Mouse (Mus musculus) testis, adult 10 weeks (tissue): ENCODE measurements around the gene Mybpc2. TPM values are rescaled to one million over a fixed set of nuclear protein-coding genes. Genes with fewer than 3 reads are reported as not detected.

Experiments used
- polyA plus RNA-seq: library from polyadenylated mRNA; stranded (reverse); fragments of 350-450 nt; fragmentation: Illumina TruSeq; extraction: RNeasy Lipid Tissue Mini Kit (QIAGEN cat#74804); gene quantifications from one replicate; pipeline ENCODE4 v1.2.3, GENCODE M21; 2014; ENCODE audit warnings: low read depth, low replicate concordance

Mybpc2 gene
- not detected for polyA plus RNA-seq

GRCm38 (mm10) chr7:44524502-44524901 is at the start of gene Mybpc2:
Gene Mybpc2, minus strand, starts transcription at chr7:44524656.

GRCm38 (mm10) chr7:44572213-44572701 is 47.8 kb upstream of the Mybpc2 start, which contains the start of gene Napsa:
Gene Napsa, plus strand, starts transcription at chr7:44572380.

GRCm38 (mm10) chr7:44553826-44554225 is 29.4 kb upstream of the Mybpc2 start, which contains the start of gene Nr1h2:
Gene Nr1h2, minus strand, starts transcription at chr7:44553951.

GRCm38 (mm10) chr7:44548497-44549087 is 24.1 kb upstream of the Mybpc2 start, which contains the start of gene Pold1:
Gene Pold1, minus strand, starts transcription at chr7:44548849.

GRCm38 (mm10) chr7:44531946-44532732 is 7.7 kb upstream of the Mybpc2 start, which contains the start of gene Spib:
Gene Spib, minus strand, starts transcription at chr7:44532071.

GRCm38 (mm10) chr7:44495992-44496770 is 28.3 kb downstream of the Mybpc2 start, which contains the start of the genes Emc10 and Fam71e1:
Gene Emc10, minus strand, starts transcription at chr7:44496529.
Gene Fam71e1, plus strand, starts transcription at chr7:44496581.

GRCm38 (mm10) chr7:44467811-44468411 is 56.5 kb downstream of the Mybpc2 start, which contains the start of gene Josd2:
Gene Josd2, plus strand, starts transcription at chr7:44467980.

GRCm38 (mm10) chr7:44465111-44465510 is 59.3 kb downstream of the Mybpc2 start, which contains the start of gene Aspdh:
Gene Aspdh, plus strand, starts transcription at chr7:44465391.

Other genes with a start within 250 kb of the Mybpc2 start
- 0.48 TPM for gene Clec11a, start 217.8 kb downstream of the Mybpc2 start, polyA plus RNA-seq
- 0.31 TPM for gene Shank1, start 214.4 kb downstream of the Mybpc2 start, polyA plus RNA-seq
- 0.07 TPM for gene Syt3, start 140.6 kb downstream of the Mybpc2 start, polyA plus RNA-seq
- 1.1 TPM for gene 1700008O03Rik, start 138.8 kb downstream of the Mybpc2 start, polyA plus RNA-seq
- gene Lrrc4b, start 95.6 kb downstream of the Mybpc2 start, polyA plus RNA-seq, result not detected
- not detected for gene Aspdh, start 59.3 kb downstream of the Mybpc2 start, polyA plus RNA-seq
- 1.9 TPM for gene Josd2, start 56.7 kb downstream of the Mybpc2 start, polyA plus RNA-seq
- gene Emc10, start 28.1 kb downstream of the Mybpc2 start, polyA plus RNA-seq, result 1.8 TPM
- gene Fam71e1, start 28.1 kb downstream of the Mybpc2 start, polyA plus RNA-seq, result 119 TPM
- not detected for gene Spib, start 7.4 kb upstream of the Mybpc2 start, polyA plus RNA-seq
- gene Pold1, start 24.2 kb upstream of the Mybpc2 start, polyA plus RNA-seq, result not detected
- 2.3 TPM for gene Nr1h2, start 29.3 kb upstream of the Mybpc2 start, polyA plus RNA-seq
- gene Napsa, start 47.7 kb upstream of the Mybpc2 start, polyA plus RNA-seq, result not detected
- gene Kcnc3, start 66.0 kb upstream of the Mybpc2 start, polyA plus RNA-seq, result 0.08 TPM
- 0.07 TPM for gene Myh14, start 146.2 kb upstream of the Mybpc2 start, polyA plus RNA-seq
- gene Izumo2, start 184.1 kb upstream of the Mybpc2 start, polyA plus RNA-seq, result 343 TPM
- 27.7 TPM for gene Vrk3, start 223.8 kb upstream of the Mybpc2 start, polyA plus RNA-seq
- gene Zfp473, start 226.4 kb upstream of the Mybpc2 start, polyA plus RNA-seq, result 3.0 TPM